Mouse (Mus musculus) stomach, embryonic 16.5 days (tissue): ENCODE measurements around the gene Rasal1. TPM values are rescaled to one million over a fixed set of nuclear protein-coding genes. Genes with fewer than 3 reads are reported as not detected.

Source experiments
- ATAC-seq: fragments of 200-750 bp; cut with Nextera tagmentation; 2 replicates; pipeline ENCODE4 v1.8.0; 2017; ENCODE audit warnings: moderate number of reproducible peaks, moderate TSS enrichment; ENCODE audit not compliant: insufficient read depth, low FRiP score
- H3K27ac ChIP-seq: fragments of 300-500 bp; sonication (generic); 2 replicates; pipeline ENCODE4 v1.5.1; 2014; ENCODE audit warnings: low read length
- H3K27me3 ChIP-seq: fragments of 300-500 bp; sonication (generic); 2 replicates; pipeline ENCODE4 v1.6.1; 2014; ENCODE audit warnings: low read length, control low read depth, mixed read lengths; ENCODE audit not compliant: control insufficient read depth, insufficient read depth
- H3K36me3 ChIP-seq: fragments of 300-500 bp; sonication (generic); 2 replicates; pipeline ENCODE4 v1.6.1; 2014; ENCODE audit warnings: low read length; ENCODE audit not compliant: control insufficient read depth, insufficient read depth
- H3K4me1 ChIP-seq: fragments of 300-500 bp; sonication (generic); 2 replicates; pipeline ENCODE4 v1.6.1; 2014; ENCODE audit warnings: low read length, control low read depth, mixed read lengths; ENCODE audit not compliant: control insufficient read depth, insufficient read depth
- H3K4me2 ChIP-seq: fragments of 300-500 bp; sonication (generic); 2 replicates; pipeline ENCODE4 v1.6.1; 2014; ENCODE audit warnings: low read depth, low read length, mixed read lengths
- H3K4me3 ChIP-seq: fragments of 300-500 bp; sonication (generic); replicated peaks from 2 replicates; pipeline ENCODE4 v1.5.1; 2014; ENCODE audit warnings: mild to moderate bottlenecking, low read length
- H3K9ac ChIP-seq: fragments of 300-500 bp; sonication (generic); 2 replicates; pipeline ENCODE4 v1.6.1; 2014; ENCODE audit warnings: low read length
- H3K9me3 ChIP-seq: fragments of 300-500 bp; sonication (generic); replicated peaks from 2 replicates; pipeline ENCODE4 v1.6.1; 2016; ENCODE audit warnings: low read length, control low read depth; ENCODE audit not compliant: control insufficient read depth
- WGBS: fragments of 180-500 bp; shearing (Covaris S2); extraction: QIAGEN DNeasy Blood & Tissue Kit; methylation state at CpG from one replicate; pipeline ENCODE4 v1.1.7; 2014; 5-methylcytosine and 5-hydroxymethylcytosine counted together
- polyA plus RNA-seq: library from polyadenylated mRNA; unstranded; fragments of >200 nt; fragmentation: Nextera tagmentation; extraction: Ambion mirVana; gene quantifications from 2 replicates; pipeline ENCODE4 v1.2.1, GENCODE M21; 2015

The Rasal1 gene
- polyA plus RNA-seq, 1 experiment from 2014 or later, result 0.72 TPM

DNA sequence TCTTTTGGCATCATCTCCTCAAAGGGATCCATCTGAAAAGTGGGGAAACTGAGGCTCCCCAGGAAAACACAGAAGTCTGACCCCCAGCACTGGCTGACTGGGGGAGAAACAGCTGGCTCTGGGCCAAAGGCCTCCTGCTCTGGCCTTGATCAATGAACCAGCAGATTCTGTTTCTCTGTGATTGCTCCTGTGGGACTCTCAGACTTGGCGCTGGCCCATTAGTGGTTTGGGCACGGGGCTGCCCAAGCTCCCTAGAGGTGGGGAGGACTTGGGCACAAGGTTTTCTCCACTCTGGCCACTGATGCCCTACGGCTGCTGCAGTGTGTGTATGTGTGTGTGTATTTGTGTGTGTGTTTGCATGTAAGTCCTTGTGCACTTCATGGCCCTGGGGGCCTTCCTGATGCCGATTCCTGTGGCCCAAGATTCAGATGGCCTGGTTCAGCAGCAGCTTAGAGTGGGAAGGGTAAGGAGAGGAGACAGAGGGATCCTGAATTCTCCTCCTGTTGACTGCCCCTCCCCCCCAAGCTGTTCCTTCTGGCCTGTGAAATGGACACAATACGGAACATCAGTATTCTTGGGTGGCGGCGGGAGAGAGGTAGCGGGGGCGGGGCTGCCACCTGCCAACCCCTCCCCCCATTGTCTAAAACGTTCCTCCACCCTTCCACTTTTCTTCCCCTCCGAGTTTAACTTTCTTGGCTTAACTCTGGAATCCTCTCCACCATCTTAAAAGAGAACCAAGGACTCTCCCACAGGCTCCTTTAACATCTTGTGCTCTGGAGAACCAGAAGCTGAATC lies 52.6 kb downstream of the Rasal1 start:
- Histone ChIP-seq H3K27ac (no peak overlapping the region), H3K9me3 (no peaks in the 10 kb centered on the region), H3K4me1 (no peaks in the 10 kb centered on the region), H3K9ac (no peak overlapping the region), H3K4me3 (no peak overlapping the region), H3K27me3 (peaks cover 5% of the 10 kb centered on the region), H3K36me3 (no peaks in the 10 kb centered on the region), H3K4me2 (no peak overlapping the region)
- WGBS, result 61% methylated on average over 11 of the region's 11 CpGs
- no peak for ATAC-seq

DNA sequence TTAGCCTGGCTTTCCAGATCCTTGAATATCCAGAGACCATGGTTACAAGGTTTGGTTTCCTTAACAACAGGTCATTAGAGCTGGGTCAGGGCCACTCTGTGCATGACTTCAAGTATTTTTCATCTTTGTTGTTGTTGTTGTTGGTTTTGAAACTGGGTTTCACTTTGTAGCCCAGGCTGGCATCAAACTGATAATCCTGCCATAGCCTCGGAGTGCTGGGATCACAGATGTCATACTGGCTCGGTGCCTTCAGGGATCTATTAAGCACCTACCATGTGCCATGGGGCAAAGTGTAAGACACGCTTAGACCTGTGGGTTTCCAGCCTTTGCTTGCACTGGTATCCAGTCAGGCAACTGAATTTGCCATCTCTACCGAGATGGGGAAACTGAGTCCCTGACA lies 53.8 kb downstream of the Rasal1 start:
- WGBS, result 79% methylated on average over 4 of the region's 4 CpGs
- H3K4me1 ChIP-seq, result 0 out of 2 replicates have a peak, but pooled peaks cover 5% of the 10 kb centered on the region
- no peaks in the 10 kb centered on the region for H3K36me3 ChIP-seq
- 0 out of 2 replicates have a peak, but pooled peaks cover 6% of the 10 kb centered on the region for H3K27me3 ChIP-seq
- no peak overlapping the region for H3K4me2 ChIP-seq
- no peak overlapping the region for H3K27ac ChIP-seq
- H3K9me3 ChIP-seq, result no peaks in the 10 kb centered on the region
- ATAC-seq, result no peak
- H3K9ac ChIP-seq, result no peak overlapping the region
- H3K4me3 ChIP-seq, result no peak overlapping the region

DNA sequence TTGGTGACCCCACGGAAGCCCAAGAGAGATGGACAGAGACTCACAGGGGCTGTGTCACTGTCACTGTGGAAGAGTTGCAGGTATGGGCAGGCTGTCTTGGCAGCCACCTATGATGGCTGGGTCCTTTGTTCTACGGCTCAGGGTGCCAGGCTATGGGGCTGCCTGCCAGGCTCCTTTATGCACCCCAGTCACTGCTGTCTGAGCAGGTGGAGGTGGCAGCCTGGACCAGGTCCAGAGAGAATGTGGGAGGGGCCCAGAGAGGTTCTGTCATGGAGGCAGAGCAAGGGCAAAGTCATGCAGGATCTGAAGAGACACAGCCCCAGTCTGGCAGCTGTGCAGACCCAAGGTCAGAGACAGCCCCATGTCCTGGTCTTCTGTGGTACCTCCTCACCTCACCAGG lies 54.4 kb downstream of the Rasal1 start:
- Histone ChIP-seq H3K4me1 (0 out of 2 replicates have a peak, but pooled peaks cover 5% of the 10 kb centered on the region), H3K27me3 (0 out of 2 replicates have a peak, but pooled peaks cover 6% of the 10 kb centered on the region), H3K4me2 (no peak overlapping the region), H3K27ac (no peak overlapping the region), H3K9ac (no peak overlapping the region), H3K36me3 (no peaks in the 10 kb centered on the region), H3K9me3 (no peaks in the 10 kb centered on the region), H3K4me3 (no peak overlapping the region)
- ATAC-seq, result no peak
- 82% methylated on average over 2 of the region's 2 CpGs for WGBS

DNA sequence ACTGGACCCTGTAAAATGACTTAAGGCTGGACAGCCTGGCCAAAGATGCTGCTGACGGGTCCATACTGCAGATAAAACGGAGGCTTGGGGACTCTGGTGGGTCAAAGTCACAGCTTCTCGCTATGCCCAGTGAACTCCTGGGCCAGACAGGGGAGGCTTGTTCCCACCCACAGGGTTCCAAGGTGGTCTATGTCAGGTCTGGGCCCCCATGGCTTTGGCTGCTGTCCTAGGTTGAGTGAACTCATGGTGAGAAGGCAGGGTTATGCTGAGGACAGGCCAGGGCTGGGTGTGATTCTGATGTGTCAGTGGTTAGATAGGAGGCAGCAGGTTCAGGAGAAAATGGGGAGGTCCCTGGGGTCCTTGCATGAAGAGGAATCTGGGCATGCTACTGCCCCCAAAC lies 55.0 kb downstream of the Rasal1 start:
- 0 out of 2 replicates have a peak, but pooled peaks cover 6% of the 10 kb centered on the region for H3K27me3 ChIP-seq
- H3K27ac ChIP-seq, result no peak overlapping the region
- H3K4me2 ChIP-seq, result no peak overlapping the region
- no peaks in the 10 kb centered on the region for H3K36me3 ChIP-seq
- H3K4me3 ChIP-seq, result no peak overlapping the region
- 0 out of 2 replicates have a peak, but pooled peaks cover 5% of the 10 kb centered on the region for H3K4me1 ChIP-seq
- ATAC-seq, result no peak
- 80% methylated on average over 3 of the region's 3 CpGs for WGBS
- H3K9ac ChIP-seq, result no peak overlapping the region
- H3K9me3 ChIP-seq, result no peaks in the 10 kb centered on the region

DNA sequence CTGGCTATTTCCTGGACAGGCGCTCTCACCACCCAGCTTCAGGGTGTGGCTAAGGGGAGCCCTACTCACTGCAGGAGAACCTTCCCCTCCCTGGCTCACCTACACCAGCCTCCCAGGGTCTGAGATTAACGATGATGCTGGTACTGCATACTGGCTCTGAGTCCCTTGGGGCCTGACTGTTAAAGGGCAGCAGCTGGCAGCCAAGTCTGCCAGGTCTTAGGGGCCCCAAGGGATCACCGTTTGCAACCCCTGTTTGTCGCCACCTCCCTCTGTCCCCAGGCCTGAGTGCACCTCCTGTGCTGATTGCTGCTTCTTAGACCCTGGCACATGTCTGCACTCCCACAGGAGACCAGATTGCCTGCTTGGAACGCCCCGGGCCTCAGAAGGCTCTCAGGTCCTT lies 55.8 kb downstream of the Rasal1 start:
- H3K4me1 ChIP-seq, result 0 out of 2 replicates have a peak, but pooled peaks cover 5% of the 10 kb centered on the region
- H3K36me3 ChIP-seq, result no peaks in the 10 kb centered on the region
- no peak overlapping the region for H3K9ac ChIP-seq
- H3K9me3 ChIP-seq, result no peaks in the 10 kb centered on the region
- 57% methylated on average over 6 of the region's 6 CpGs for WGBS
- no peak for ATAC-seq
- no peak overlapping the region for H3K4me3 ChIP-seq
- 0 out of 2 replicates have a peak, but pooled peaks cover 6% of the 10 kb centered on the region for H3K27me3 ChIP-seq
- no peak overlapping the region for H3K4me2 ChIP-seq
- H3K27ac ChIP-seq, result no peak overlapping the region

DNA sequence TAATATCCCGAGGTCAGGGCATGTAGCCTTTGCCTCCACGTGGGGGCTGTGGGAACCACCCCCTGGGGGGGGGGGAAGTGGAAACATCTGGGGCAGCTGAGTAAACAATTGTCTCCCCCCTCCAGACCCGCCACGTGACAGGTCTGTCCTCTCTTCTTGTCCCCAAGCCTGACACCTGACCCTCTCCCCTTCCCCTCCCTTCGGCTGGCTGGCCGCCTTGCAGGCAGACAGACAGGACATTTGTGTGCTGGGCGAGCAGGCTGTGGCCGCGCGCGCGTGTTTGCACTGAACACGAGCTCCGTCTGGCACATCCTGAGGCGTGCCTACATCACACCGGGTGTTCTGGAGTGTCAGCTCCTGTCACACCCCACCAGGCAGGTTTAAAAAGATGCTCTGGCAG lies 57.9 kb downstream of the Rasal1 start:
- no peak for ATAC-seq

DNA sequence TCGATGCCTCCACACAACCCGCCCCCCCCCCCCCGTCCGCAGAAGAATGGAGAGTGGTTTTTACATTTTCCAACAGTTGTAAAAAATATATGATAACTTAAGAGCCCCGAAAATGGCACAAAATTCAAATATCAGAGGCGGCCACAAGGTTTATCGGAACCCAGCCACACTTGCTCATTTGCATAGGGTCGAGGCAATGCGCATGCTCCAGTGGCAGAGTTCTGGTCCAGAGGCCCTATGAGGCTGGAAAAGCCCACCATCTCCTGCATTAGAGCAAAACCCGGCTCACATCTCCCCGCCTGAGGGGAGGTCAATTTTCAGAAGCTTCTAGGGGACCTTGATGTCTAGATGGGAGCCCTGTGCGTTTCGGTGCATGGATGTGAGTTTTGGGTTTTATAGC lies 58.4 kb downstream of the Rasal1 start:
- 44% methylated on average over 13 of the region's 13 CpGs for WGBS

More for the DNA sequence above, 57.9 kb downstream of the Rasal1 start:
- no peak overlapping the region for H3K4me2 ChIP-seq
- no peak overlapping the region for H3K4me3 ChIP-seq
- no peaks in the 10 kb centered on the region for H3K9me3 ChIP-seq
- 8% methylated on average over 16 of the region's 16 CpGs for WGBS
- H3K36me3 ChIP-seq, result no peaks in the 10 kb centered on the region
- no peak overlapping the region for H3K9ac ChIP-seq
- no peak overlapping the region for H3K27ac ChIP-seq
- peaks cover 26% of the 10 kb centered on the region for H3K27me3 ChIP-seq
- peaks cover 16% of the 10 kb centered on the region for H3K4me1 ChIP-seq

DNA sequence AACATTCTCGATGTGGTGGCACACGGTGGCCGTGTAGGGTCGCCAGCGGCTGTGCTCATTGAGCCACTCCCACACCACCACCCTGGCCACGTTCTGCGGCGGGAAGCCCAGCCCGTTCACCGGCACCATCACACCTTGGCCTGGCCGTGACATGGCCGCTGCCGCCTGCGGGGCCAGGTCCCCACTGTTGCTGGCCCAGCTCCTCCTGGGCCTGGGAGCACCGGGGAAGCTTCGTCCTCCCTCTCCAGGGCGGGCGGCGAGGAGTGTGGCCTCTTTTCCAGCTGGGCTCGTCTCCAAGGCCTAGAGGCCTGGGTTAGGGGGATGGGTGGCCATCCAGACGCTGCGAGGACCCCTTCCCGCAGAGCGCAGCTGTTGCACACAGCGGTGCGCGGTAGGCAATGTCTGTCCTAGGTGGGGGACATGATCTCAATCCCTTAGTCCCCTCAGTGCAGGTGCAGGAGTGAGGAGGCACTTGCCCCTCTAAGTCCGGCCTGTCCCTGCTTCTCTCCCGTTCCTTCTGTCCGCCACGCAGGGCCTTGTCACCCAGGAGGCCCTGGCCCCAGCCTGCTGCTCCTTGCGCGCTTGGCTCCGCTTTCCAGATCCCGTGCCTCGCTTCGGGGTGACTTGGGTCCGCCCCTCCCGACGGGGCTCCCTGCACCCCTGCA lies 61.7 kb downstream of the Rasal1 start:
- Histone ChIP-seq H3K27me3 (peaks cover 46% of the 10 kb centered on the region), H3K36me3 (no peaks in the 10 kb centered on the region), H3K27ac (no peak overlapping the region), H3K9ac (peak overlapping the region; percentile 74), H3K4me2 (peak overlapping the region; percentile 78), H3K4me1 (peaks cover 18% of the 10 kb centered on the region), H3K9me3 (no peaks in the 10 kb centered on the region), H3K4me3 (peak overlapping the region; percentile 57)
- peak; percentile 49 for ATAC-seq
- 4% methylated on average over 40 of the region's 40 CpGs for WGBS

More for the DNA sequence above, 58.4 kb downstream of the Rasal1 start:
- no peak for ATAC-seq
- Histone ChIP-seq H3K9me3 (no peaks in the 10 kb centered on the region), H3K4me1 (peaks cover 18% of the 10 kb centered on the region), H3K4me2 (no peak overlapping the region), H3K36me3 (no peaks in the 10 kb centered on the region), H3K9ac (no peak overlapping the region), H3K27ac (no peak overlapping the region), H3K4me3 (no peak overlapping the region), H3K27me3 (peaks cover 30% of the 10 kb centered on the region)

DNA sequence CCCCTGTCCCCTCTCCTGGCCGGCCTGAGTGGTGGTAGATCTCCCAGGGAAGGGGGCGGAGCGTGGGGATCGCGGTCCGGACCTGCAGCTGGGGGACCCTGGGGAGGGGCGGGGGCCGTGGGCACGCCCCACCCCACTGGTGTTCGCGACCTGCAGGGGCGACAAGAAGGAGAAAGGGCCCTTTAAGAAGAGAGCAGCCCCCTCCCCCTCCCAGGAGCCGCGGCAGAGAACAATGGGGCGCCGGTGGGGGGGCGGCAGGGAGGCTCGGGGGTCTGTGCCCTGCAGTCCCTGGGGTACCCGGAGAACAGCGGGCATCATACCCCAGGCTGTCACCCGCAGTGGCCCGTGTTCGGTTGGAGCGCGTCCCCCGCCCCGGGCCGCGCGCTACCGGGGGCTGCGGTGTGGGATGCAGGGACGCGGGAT lies 62.2 kb downstream of the Rasal1 start:
- H3K4me3 ChIP-seq, result peak overlapping the region; percentile 57
- no peak overlapping the region for H3K27ac ChIP-seq
- WGBS, result 3% methylated on average over 34 of the region's 34 CpGs
- H3K27me3 ChIP-seq, result peaks cover 46% of the 10 kb centered on the region
- no peaks in the 10 kb centered on the region for H3K36me3 ChIP-seq
- peak overlapping the region; percentile 74 for H3K9ac ChIP-seq
- no peak; the same call in 1 of the 2 replicates for ATAC-seq
- no peaks in the 10 kb centered on the region for H3K9me3 ChIP-seq
- H3K4me2 ChIP-seq, result peak overlapping the region; percentile 78
- peaks cover 18% of the 10 kb centered on the region for H3K4me1 ChIP-seq
